10 mouse cellular contexts compared by ENCODE assay signal in genomic region chr1:93694966-93695365, GRCm38 (mm10). TPM values are rescaled to one million over a fixed set of nuclear protein-coding genes. Genes with fewer than 3 reads are reported as not detected.
DNase-seq lines count a peak whose midpoint lies in the region; ATAC-seq and TF ChIP-seq lines count a peak whose summit lies in the region.
"Had no signal": no experiment of that assay in that cellular context is flagged by ENCODE, and none has a peak within 500 bp of the region (broad histone marks: within the 10 kb centered on the region; RNA-seq: fewer than 3 reads in every experiment).

No protein-coding gene starts in this region.

- peak overlapping the region; percentile 55 for H3K27ac ChIP-seq in spleen, adult 2 months (ENCODE audit: insufficient read depth, low read length)
- 0 out of 2 replicates have a peak overlapping the region, but pooled peaks have one; percentile 26 for H3K27ac ChIP-seq in heart, embryonic 10.5 days
- peak overlapping the region; percentile 17; the same call in 1 of the 2 replicates for H3K27ac ChIP-seq in liver, embryonic 16.5 days (ENCODE audit: low read length)
- H3K27ac ChIP-seq: embryonic facial prominence, embryonic 12.5 days; liver, embryonic 15.5 days had no signal

- H3K9ac ChIP-seq in liver, embryonic 16.5 days (ENCODE audit: low read depth, low read length), result no peak overlapping the region
- H3K9ac ChIP-seq: embryonic facial prominence, embryonic 12.5 days; liver, embryonic 15.5 days had no signal

- H3K4me3 ChIP-seq in spleen, adult 2 months (ENCODE audit: extremely low read depth, insufficient read depth, insufficient read length), result no peak overlapping the region
- no peak overlapping the region for H3K4me3 ChIP-seq in heart, embryonic 10.5 days
- no peak overlapping the region for H3K4me3 ChIP-seq in liver, embryonic 16.5 days (ENCODE audit: low read depth, low read length)
- H3K4me3 ChIP-seq: embryonic facial prominence, embryonic 12.5 days; liver, embryonic 15.5 days had no signal

- no peak for TF ChIP-seq POLR2A in spleen, adult 2 months (IDR thresholded peaks at IDR 0.05; ENCODE audit: low read depth, low read length)

- whole genome bisulfite sequencing in spleen, adult 2 months, result 85% methylated on average over 6 of the region's 6 CpGs
- WGBS in heart, embryonic 10.5 days, result 35% methylated on average over 6 of the region's 6 CpGs
- whole genome bisulfite sequencing in liver, embryonic 16.5 days (ENCODE audit: insufficient replicate concordance), result 57% methylated on average over 6 of the region's 6 CpGs

- peak; percentile 28; the same call in 1 of the 2 replicates for ATAC-seq in liver, embryonic 16.5 days (ENCODE audit: low read depth)

- no peak overlapping the region for H3K4me2 ChIP-seq in liver, embryonic 16.5 days (ENCODE audit: low read depth, low read length)
- H3K4me2 ChIP-seq: embryonic facial prominence, embryonic 12.5 days; liver, embryonic 15.5 days had no signal

- TF ChIP-seq CTCF in spleen, adult 2 months (IDR thresholded peaks at IDR 0.05; ENCODE audit: extremely low read depth, insufficient read depth, insufficient read length, insufficient replicate concordance), result no peak

- no peak for DNase-seq in spleen, adult 2 months (ENCODE audit: low read depth in 1 of 2, low spot score in 2 of 2)
- DNase-seq in spleen, postnatal 4 days (ENCODE audit: low spot score in 2 of 2), result no peak
- DNase-seq in heart, embryonic 10.5 days (ENCODE audit: low spot score), result no peak
- DNase-seq in right cerebral cortex, postnatal 36 days (ENCODE audit: low spot score in 2 of 2), result no peak
- DNase-seq in retina, postnatal 1 day, result no peak
- no peak for DNase-seq in left cerebral cortex, adult 11 months (ENCODE audit: low spot score)
- DNase-seq in neural tube, embryonic 10.5 days (ENCODE audit: extremely low spot score, low spot score), result no peak

- H3K9me3 ChIP-seq in heart, embryonic 10.5 days, result no peaks in the 10 kb centered on the region
- no peaks in the 10 kb centered on the region for H3K9me3 ChIP-seq in liver, embryonic 16.5 days (replicated peaks; ENCODE audit: control insufficient read depth, low read length)
- H3K9me3 ChIP-seq: embryonic facial prominence, embryonic 12.5 days; liver, embryonic 15.5 days had no signal

- no peaks in the 10 kb centered on the region for H3K36me3 ChIP-seq in spleen, adult 2 months (ENCODE audit: control insufficient read depth, insufficient read depth, low read length)
- peaks cover 30% of the 10 kb centered on the region; the same call in 1 of the 2 replicates for H3K36me3 ChIP-seq in heart, embryonic 10.5 days
- H3K36me3 ChIP-seq in liver, embryonic 16.5 days (ENCODE audit: control insufficient read depth, insufficient read depth), result no peaks in the 10 kb centered on the region
- H3K36me3 ChIP-seq: liver, embryonic 15.5 days had no signal

- H3K4me1 ChIP-seq in spleen, adult 2 months (ENCODE audit: control insufficient read depth, insufficient read depth, insufficient read length), result no peaks in the 10 kb centered on the region
- H3K4me1 ChIP-seq in heart, embryonic 10.5 days, result peaks cover 32% of the 10 kb centered on the region
- H3K4me1 ChIP-seq in liver, embryonic 16.5 days (ENCODE audit: control insufficient read depth, low read depth, low read length), result no peaks in the 10 kb centered on the region; the same call in 1 of the 2 replicates
- H3K4me1 ChIP-seq: embryonic facial prominence, embryonic 12.5 days had no signal

- no peaks in the 10 kb centered on the region for H3K27me3 ChIP-seq in spleen, adult 2 months (ENCODE audit: control insufficient read depth, insufficient read depth, low read length)
- no peaks in the 10 kb centered on the region for H3K27me3 ChIP-seq in heart, embryonic 10.5 days (ENCODE audit: insufficient read depth, poor library complexity, severe bottlenecking)
- no peaks in the 10 kb centered on the region for H3K27me3 ChIP-seq in liver, embryonic 16.5 days (ENCODE audit: control insufficient read depth, insufficient read depth, low read depth, low read length)
- H3K27me3 ChIP-seq: embryonic facial prominence, embryonic 12.5 days; liver, embryonic 15.5 days had no signal

RNA-seq across cellular contexts. Expression of gene Bok, which starts 9.5 kb away (rescaled TPM):
- polyA plus RNA-seq in spleen, adult 2 months (2012; rRNA removed), result 37.2 and 43.6 TPM in 2 replicates
- polyA plus RNA-seq in heart, embryonic 10.5 days (2016; fragmentation: Nextera tagmentation; extraction: Ambion mirVana), result 45.7 and 54.9 TPM in 2 replicates
- 4.2 and 5.3 TPM in 2 replicates for polyA plus RNA-seq in liver, embryonic 16.5 days (2015; fragmentation: Nextera tagmentation; extraction: Ambion mirVana)

RNA-seq across cellular contexts. Expression of gene Stk25, which starts 36.5 kb away (rescaled TPM):
- 63.2 and 65.6 TPM in 2 replicates for polyA plus RNA-seq in spleen, adult 2 months (2012; rRNA removed)
- 144 and 161 TPM in 2 replicates for polyA plus RNA-seq in heart, embryonic 10.5 days (2016; fragmentation: Nextera tagmentation; extraction: Ambion mirVana)
- polyA plus RNA-seq in liver, embryonic 16.5 days (2015; fragmentation: Nextera tagmentation; extraction: Ambion mirVana), result 42.7 and 48.1 TPM in 2 replicates

RNA-seq across cellular contexts. Expression of gene Atg4b, which starts 56.3 kb away (rescaled TPM):
- 38.5 and 43.0 TPM in 2 replicates for polyA plus RNA-seq in spleen, adult 2 months (2012; rRNA removed)
- polyA plus RNA-seq in heart, embryonic 10.5 days (2016; fragmentation: Nextera tagmentation; extraction: Ambion mirVana), result 69.3 and 78.3 TPM in 2 replicates
- polyA plus RNA-seq in liver, embryonic 16.5 days (2015; fragmentation: Nextera tagmentation; extraction: Ambion mirVana), result 60.2 and 63.0 TPM in 2 replicates

RNA-seq across cellular contexts. Expression of gene Thap4, which starts 59.7 kb away (rescaled TPM):
- polyA plus RNA-seq in spleen, adult 2 months (2012; rRNA removed), result 16.5 and 17.2 TPM in 2 replicates
- 42.9 and 56.5 TPM in 2 replicates for polyA plus RNA-seq in heart, embryonic 10.5 days (2016; fragmentation: Nextera tagmentation; extraction: Ambion mirVana)
- 10.6 and 11.9 TPM in 2 replicates for polyA plus RNA-seq in liver, embryonic 16.5 days (2015; fragmentation: Nextera tagmentation; extraction: Ambion mirVana)
